Mouse (Mus musculus): ENCODE data around the gene Caln1.

The Caln1 gene

DNA sequence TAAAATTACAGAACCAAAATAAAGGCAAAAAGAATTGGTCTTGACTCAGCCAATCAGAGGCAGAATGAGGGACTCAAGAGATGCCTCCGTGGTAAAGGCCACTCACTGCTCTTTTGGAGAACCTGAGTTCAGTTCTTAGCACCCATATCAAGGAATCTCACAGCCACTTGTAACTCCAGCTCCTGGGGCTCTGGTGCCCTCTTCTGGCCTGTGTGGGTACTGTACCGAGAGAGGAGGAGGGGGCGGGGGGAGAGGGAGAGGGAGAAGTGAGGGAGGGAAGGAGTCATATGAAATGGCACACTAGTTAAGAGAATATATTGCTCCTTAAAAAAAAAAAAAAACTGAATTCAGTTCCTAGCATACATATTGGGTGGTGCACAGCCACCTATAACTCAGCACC is 442.7 kb downstream of the Caln1 start:
- DNase-seq (ENCODE audit: low spot score in 2 of 2): no peak

GRCm38 (mm10) chr5:130812556-130812955 is 443.3 kb downstream of the Caln1 start:
- DNase-seq (ENCODE audit: low spot score in 2 of 2): peak in 1 of 2 experiments; percentile 14

DNA sequence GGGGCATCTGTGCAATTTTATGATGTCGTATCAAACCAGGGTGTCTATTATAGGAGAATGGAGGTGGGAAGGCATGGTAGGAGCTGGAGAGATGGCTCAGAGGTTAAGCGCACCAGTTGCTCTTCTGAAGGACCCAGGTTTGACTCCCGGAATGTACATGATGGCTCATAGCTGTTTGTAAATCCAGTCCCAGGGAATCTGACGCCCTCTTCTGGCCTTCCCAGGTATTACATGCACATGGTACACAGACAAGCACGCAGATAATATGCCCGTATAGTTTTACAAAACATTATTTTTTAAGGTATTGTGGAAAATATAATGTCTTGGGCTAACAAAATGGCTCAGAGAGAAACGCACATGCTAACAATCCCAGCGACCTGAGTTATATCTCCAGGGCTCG is 443.8 kb downstream of the Caln1 start:
- DNase-seq (ENCODE audit: low spot score in 2 of 2): no peak

- no peak for DNase-seq (ENCODE audit: low spot score in 2 of 2)
These were observed 446.1 kb downstream of the Caln1 start for GRCm38 (mm10) chr5:130815352-130815751.

GRCm38 (mm10) chr5:130820021-130820648 is 450.9 kb downstream of the Caln1 start:
- DNase-seq (ENCODE audit: low spot score in 2 of 2): peak in 1 of 2 experiments; percentile 15

GRCm38 (mm10) chr5:130820661-130821060 is 451.4 kb downstream of the Caln1 start:
- DNase-seq (ENCODE audit: low spot score in 2 of 2): peak in 1 of 2 experiments; percentile 9

DNA sequence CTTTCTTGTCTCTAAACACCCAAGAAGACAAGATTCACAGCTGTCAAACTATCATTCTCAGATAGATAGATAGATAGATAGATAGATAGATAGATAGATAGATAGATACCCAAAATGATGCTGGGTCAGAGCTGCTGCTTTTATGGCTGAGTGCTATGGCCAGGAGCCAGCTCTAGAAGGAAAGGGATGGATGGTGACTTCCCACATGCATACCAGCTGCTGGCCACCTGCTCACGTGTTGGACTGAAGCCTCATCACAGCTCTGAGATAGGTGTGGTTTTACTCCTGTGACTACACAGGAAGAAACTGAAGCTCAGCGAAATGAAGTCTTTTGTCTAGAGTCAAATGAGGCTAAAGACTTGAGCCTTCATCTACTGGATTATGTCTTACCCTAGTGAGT is 456.5 kb downstream of the Caln1 start:
- no peak for DNase-seq (ENCODE audit: low spot score in 2 of 2)

- DNase-seq (ENCODE audit: low spot score in 2 of 2): no peak
These were observed 479.3 kb downstream of the Caln1 start for GRCm38 (mm10) chr5:130848562-130848961.

GRCm38 (mm10) chr5:130849610-130850009 is 480.4 kb downstream of the Caln1 start:
- no peak for DNase-seq (ENCODE audit: low spot score in 2 of 2)

GRCm38 (mm10) chr5:130852182-130852581 is 482.9 kb downstream of the Caln1 start:
- no peak for DNase-seq (ENCODE audit: low spot score in 2 of 2)

GRCm38 (mm10) chr5:130853371-130853770 is 484.1 kb downstream of the Caln1 start:
- peak; percentile 90 to 93 for DNase-seq (ENCODE audit: low spot score in 2 of 2)

DNA sequence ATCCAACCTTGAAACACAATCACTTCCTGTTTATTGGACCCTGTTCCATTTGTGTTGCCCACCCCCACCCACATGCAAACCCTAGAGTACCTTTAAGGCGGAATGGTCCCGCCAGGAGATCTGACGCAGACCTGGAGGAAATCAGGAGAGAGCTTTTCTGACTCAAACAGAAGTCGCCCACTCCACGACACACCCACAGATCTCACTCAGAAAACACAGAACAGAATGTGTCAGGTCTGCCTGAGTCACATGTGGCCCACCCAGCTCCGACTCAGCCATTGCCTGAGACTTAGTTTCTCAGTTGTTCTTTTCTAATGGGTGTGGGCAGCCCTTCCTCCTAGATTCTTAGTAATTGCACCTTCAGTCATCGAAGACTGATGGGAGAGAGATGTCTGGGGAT is 485.2 kb downstream of the Caln1 start:
- DNase-seq (ENCODE audit: low spot score in 2 of 2): peak; percentile 63 to 70

GRCm38 (mm10) chr5:130858148-130858547 is 488.9 kb downstream of the Caln1 start:
- peak; percentile 33 to 52 for DNase-seq (ENCODE audit: low spot score in 2 of 2)

GRCm38 (mm10) chr5:130858706-130859105 is 489.5 kb downstream of the Caln1 start:
- DNase-seq (ENCODE audit: low spot score in 2 of 2): no peak

- DNase-seq (ENCODE audit: low spot score in 2 of 2): no peak
These were observed 490.5 kb downstream of the Caln1 start for GRCm38 (mm10) chr5:130859736-130860135.

- DNase-seq (ENCODE audit: low spot score in 2 of 2): peak; percentile 70 to 79
These were observed 493.0 kb downstream of the Caln1 start for GRCm38 (mm10) chr5:130862302-130862701.

DNA sequence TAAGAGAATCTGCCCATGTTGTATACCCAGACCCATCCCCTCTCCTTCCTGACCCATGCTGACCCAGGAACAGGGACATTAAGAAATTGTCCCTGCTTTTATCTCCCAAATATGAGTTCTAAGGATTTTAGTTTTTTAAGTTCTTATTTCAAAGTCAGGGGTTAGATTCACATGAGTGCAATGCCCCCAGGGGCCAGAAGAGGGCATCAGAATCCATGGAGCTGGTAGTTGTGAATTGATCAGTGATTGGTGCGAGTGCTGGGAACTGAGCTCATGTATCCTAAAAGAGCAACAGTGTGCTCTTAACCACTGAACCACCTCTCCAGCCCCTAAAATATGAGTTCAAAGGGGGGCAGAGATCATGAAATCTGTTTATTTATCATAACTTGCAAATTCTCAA is 500.6 kb downstream of the Caln1 start:
- DNase-seq (ENCODE audit: low spot score in 2 of 2): no peak

GRCm38 (mm10) chr5:130871086-130871485 is 501.8 kb downstream of the Caln1 start:
- no peak for DNase-seq (ENCODE audit: low spot score in 2 of 2)

DNA sequence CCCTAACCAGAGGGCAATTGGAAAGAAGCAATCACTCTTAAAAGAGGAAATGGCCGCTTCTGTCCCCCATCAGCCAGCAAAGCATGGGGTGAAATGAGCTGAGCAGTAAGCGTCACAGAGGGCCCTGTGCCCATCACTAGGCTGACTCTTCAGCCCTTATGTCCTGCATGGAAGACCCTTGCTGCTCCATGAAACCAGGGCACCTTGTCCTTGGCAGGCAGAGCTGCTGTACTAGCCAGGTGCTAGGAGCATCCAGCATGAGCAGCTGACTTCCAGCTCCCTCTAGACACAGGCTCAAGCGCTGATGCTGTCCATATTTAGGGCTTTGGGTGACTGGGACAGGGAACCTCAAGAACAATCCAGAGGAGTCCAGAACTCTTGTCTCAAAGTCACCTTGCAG is 506.1 kb downstream of the Caln1 start:
- no peak for DNase-seq (ENCODE audit: low spot score in 2 of 2)

DNA sequence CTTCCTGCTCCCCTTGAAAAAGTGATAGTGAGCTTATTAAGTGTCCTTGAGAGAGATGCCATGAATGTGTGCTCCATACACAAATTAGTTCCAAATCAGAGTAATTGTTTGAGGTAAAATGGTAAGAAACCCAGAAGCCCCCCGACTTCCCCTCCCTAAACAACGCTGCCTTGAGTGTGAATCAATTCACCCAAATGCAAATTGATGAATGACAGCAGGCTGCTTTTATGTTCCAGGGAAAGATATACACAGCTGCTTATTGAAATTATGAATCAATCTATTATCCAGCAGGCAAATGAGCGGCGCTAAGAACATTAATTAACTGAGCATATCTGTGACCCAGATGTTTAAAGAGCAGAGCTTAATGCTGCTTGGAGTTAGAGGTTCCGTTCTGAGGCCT is 511.1 kb downstream of the Caln1 start:
- no peak for DNase-seq (ENCODE audit: low spot score in 2 of 2)

GRCm38 (mm10) chr5:130891735-130892134 is 522.5 kb downstream of the Caln1 start:
- no peak for DNase-seq (ENCODE audit: low spot score in 2 of 2)

DNA sequence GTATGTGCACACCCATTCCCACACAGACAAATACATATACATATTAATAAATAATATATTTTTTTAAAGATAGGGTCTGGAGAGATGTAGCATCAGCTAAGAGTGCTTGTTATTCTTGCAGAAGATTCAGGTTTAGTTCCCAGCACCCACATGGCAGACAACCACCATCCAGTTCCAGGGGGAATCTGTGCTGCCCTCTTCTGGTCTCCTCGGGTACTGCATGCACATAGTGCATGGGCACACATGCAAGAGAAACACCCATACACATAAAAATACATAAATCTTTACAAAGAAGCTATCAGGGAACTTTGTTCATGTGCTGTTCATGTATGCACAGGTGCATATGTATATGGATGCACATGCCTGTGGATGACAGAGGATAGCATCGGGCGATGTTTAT is 526.7 kb downstream of the Caln1 start:
- no peak for DNase-seq (ENCODE audit: low spot score in 2 of 2)
